Mouse (Mus musculus) brain, adult 2 months (tissue): Measurements from ENCODE around the gene D430019H16Rik.

Experiments
- DNase-seq: peaks from one replicate; pipeline ENCODE4 v3.0.0; 2011; ENCODE audit warnings: low read depth, low spot score

The D430019H16Rik gene

DNA sequence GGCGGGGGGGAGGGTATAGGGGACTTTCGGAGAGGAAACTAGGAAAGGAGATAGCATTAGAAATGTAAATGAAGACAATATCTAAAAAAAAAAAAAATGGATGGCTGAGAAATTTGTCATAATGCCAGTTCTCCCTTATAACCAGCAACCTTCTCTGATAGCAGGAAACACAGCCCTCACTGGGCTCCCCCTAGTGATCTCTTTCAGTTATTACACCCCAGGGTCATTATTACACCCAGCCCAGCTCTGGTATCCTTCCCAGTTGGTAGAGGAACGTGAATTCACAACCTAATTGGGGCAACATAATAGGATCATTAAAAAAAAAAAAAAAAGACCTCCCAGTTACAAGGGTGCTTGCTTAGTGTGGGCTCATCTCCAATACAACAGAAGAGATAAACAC is 29.8 kb downstream of the D430019H16Rik start:
- DNase-seq, result peak; percentile 66

DNA sequence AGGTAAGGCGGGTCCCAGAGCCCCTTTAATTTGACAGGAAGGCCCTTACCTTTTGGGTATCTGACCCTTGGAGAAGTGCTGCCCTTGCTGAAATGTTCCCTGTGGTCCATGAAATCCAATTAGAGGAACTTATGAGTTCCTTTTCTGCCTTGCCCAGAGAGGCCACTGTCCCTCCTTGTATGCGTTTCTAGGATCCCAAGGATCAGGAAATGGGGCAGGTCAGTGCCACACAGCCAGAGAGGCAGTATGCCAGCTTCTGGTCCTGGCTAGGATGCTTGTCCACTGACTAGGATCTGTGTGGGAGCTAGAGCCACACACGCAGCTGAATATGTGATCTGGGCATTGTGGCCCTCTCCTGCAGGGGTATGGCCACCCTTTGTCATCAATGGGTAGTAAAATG is 36.6 kb downstream of the D430019H16Rik start:
- no peak for DNase-seq

- no peak for DNase-seq
These were observed 37.1 kb downstream of the D430019H16Rik start for GRCm38 (mm10) chr12:105490794-105491193.

GRCm38 (mm10) chr12:105494796-105495195 is 41.1 kb downstream of the D430019H16Rik start:
- no peak for DNase-seq

DNA sequence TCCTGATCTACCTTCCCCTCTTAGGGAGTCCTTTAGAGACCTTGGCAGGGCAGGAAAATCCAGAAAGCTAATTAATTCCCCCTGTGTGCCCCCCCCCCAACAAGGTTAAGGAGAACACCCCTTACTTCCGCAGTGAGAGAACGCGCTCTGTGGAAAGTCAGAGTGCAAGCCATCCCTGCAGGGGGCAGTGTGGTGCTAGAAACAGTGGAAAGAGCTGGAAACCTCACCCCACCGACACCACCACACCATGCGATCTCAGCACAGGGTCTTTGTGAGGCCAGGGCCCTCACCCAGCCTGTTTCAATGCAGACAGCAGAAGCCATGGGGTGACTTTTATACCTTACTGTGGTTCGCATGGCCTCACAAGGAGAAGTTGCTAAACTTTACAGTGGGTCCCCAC is 44.2 kb downstream of the D430019H16Rik start:
- peak; percentile 70 for DNase-seq

DNA sequence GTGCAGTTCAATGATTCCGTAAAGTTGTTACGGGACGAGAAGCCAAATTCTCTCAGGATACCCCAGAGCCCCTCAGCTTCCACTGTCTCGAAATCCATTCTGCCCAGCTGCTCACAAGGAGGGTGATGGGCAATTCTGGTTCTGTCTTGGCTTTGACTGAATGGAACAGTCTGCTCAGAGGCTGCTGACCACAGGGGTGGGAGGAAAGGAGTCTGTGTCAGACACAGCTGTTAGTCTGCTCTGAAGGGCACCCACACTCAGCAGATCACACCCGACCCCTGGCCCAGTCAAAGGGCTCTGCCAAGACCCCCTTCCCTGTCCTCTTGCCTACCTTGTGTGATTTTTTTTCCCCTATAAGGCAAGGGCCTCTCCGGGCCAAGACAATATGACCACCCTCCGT is 44.8 kb downstream of the D430019H16Rik start:
- DNase-seq, result no peak

DNA sequence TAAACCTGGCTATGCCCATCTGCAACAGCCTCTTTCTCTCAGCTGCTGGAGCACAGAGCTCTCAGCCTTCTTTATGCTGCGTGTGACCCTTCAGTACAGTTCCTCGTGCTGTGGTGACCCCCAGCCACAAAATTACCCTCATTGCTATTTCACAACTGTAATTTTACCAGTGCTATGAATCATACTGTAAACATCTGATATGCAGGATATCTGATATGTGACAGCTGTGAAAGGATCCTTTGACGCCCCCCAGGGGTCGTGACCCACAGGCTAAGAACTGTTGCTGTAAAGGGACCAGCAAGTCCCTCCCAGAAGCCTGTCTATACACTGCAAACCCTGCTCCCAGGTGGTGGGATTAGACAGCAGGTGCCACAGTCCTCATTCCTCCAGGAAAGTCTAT is 45.2 kb downstream of the D430019H16Rik start:
- no peak for DNase-seq

DNA sequence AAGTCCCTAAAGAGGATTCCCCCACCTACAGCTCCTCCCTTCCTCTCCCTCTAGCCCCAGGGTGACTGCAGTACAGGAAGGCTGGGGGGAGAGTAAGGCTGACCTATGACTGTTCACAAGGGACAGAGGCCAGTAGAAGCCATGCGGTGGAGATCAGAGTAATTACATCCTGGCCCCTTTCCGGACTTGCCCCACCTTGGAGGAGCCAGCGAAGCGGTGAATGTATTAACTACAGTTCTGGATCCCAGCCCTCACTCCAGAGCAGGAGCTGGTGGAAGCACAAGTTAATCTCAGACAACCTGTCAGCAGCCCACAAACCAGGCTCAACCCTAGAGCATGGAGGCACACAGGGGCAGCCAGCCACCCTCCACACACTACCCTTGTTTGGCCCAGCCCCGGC is 47.3 kb downstream of the D430019H16Rik start:
- no peak for DNase-seq

- DNase-seq, result no peak
These were observed 51.1 kb downstream of the D430019H16Rik start for GRCm38 (mm10) chr12:105504736-105505135.

- DNase-seq, result no peak
These were observed 57.5 kb downstream of the D430019H16Rik start for GRCm38 (mm10) chr12:105511109-105511508.

DNA sequence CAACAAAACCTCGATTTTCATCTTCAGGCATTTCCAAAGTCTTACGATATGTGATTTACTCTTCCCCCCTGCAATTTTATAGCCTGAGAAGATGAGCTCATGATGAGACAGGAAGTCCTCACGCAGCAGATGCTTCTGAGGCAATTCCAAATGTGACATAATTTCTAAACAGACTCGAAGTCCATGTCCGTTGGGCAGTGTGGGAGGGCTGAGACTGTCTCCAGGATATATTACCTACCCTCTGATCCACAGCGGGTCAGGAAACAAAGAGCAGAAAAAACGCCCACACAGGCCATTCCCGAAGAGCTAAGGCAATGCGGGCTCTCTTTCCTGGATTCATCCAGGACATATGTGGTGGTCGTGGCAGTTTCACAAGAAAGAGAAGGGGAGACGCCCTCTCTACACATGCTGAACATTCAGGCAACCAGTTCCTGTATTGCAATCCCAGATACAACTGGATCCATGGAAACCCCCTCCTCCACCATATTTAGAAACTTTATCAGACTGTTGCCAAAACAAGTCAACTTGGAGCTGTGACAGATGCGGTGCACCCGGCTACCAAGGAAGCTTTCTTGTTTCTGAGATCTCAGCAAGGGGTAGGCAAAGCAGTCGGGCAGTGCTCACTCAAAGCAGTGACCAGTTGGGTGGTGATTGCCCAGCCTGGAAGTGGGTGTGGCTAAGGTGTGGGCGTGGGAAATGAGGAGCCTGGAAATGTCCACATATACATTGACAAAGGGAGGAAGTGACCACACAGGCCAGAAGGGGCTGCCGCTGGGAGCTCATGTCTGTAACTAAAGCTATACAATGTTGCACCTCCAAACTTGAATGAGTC is 58.2 kb downstream of the D430019H16Rik start:
- DNase-seq, result peak; percentile 21

GRCm38 (mm10) chr12:105514111-105514510 is 60.5 kb downstream of the D430019H16Rik start:
- DNase-seq, result no peak

GRCm38 (mm10) chr12:105517026-105517675 is 63.5 kb downstream of the D430019H16Rik start:
- no peak for DNase-seq

- no peak for DNase-seq
These were observed 66.2 kb downstream of the D430019H16Rik start for GRCm38 (mm10) chr12:105519851-105520250.

DNA sequence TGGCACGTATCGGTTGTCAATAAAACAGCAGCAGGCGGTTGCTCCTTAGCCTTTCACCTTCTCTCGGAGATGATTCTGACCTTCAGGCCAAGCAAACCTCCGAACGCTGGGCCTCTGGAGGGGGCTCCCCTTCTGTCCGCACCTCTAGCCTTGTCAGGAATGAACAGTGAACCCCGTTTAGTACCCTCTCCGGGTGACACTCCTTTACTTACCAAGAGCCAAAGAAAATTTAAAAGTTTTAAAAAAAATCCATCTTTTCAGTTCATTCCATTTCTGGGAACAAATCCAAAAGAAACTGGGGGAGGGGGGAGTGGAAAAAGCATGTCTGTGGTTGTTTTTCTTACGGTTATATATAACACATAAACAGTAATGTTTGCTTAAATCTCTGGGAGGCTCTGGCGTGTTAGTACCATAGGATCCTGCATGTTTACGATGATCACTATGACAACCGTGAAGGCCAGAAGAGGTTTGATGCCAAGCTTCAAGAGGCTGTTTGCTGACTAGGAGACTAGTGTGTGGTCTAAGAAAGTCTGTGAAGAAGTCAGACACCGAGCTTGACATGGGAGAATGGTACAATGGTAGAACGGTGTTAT is 67.6 kb downstream of the D430019H16Rik start:
- DNase-seq, result peak; percentile 39

DNA sequence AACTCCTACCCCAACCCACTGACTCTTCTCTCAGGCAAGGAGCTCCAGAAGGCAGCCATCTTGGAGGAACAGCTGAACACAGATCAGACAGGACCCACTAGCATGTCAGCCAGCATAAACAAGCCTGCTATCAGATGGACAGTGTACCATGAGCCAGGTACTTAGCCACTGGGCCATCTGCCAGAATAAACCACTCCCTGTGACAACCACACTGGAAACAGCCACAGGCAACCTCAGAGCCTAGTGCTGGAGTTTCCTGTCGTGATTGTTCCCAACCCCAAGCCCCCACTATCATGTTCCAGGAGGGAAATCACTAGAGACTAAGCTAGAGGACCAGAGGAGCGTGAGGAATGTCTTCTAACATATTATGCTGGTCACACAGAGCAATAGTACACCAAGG is 70.1 kb downstream of the D430019H16Rik start:
- no peak for DNase-seq

- no peak for DNase-seq
These were observed 72.5 kb downstream of the D430019H16Rik start for GRCm38 (mm10) chr12:105526186-105526585.

DNA sequence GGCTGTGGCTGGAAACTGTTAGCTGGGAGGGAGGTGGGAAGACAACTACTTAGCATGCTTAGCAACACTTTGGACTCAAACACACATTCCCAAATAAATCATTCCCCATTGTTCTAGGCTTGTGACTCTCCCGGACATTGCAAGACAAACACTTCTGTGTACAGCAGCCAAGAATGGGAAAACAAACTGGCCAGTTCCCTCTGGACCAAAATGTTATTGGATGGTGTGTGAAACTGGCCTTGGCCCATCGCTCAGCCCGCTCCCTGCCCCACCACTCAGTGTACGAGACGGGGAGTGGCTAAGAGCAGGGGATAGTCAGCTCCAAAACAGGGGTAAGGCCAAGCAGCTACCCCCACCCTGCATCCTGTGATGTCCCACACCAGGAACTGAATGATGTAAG is 73.2 kb downstream of the D430019H16Rik start:
- peak; percentile 93 for DNase-seq

DNA sequence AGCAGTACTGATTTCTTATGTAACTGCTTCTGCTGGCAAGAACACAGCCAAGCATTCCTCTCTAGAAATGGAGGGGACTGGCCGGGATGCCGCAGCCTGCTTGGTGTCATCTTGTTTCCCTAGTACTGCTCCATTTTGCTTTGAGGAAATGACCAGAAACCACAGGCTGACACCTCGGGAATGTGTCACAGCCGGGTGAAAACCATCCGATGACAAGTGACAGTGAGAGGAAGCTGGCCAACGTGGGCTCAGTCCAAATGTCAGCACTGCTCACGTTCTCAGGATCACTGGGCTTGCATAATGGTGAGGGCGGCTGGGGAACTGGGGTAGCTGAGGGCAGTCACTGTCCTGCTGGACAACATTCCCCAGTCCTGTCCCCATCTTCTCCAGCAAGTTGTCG is 75.9 kb downstream of the D430019H16Rik start:
- DNase-seq, result peak; percentile 34

DNA sequence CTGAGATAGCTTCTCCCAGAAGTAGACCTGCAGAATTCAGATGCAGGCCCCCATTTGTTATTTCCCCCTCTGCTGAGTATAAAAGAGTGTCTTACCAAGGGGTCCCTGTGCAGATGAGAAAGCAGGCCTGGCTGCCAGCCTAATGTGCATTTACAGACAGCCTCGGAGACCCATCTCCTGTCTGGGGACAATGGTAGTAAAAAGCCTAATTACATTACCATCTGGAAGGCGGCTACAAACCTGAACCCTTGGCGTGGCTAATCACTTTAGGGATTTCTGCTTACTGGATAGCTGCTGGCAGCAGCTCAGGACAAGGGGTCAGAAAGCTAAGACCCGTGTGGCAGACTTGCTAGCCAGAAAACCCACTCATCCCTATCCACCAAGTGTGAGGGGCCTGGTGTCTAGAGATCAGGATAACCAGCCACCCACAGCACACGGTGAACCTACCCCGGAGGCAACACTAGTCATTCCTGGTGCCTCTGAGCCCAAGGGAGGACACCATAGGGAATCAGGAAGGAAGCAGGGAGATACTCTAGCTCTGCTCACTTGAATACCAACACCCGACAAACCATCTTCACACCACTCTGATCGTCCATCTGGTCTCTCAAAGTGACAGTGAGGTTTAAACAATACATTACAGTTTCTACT is 78.2 kb downstream of the D430019H16Rik start:
- DNase-seq, result no peak

DNA sequence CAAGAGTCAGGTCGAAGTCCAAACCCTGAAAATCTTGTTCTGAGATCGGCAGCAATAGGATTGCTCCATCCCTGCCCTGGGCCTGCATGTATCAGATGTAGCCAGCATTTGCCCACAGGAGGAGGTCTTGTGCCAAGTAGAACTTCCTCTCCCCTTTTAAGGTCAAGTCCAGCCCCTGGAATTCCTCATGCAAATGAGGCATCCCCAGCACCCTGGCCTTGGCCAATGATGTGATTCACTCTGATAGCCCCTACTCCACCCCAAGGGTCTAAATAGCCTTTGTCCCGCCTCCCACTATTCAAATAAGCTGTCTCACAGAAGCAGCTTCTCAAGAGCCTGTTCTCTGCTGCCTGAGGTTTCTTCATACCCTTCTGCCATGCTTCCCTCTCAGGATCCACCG is 81.2 kb downstream of the D430019H16Rik start:
- no peak for DNase-seq
